Mouse (Mus musculus): ENCODE measurements at regions not wholly inside any gene's neighbourhood (a gene's known extent, or its start where the extent isn't known, plus 50 kb on each side); places are given as distances from the start of the nearest gene placed in this dataset.

- no peak for DNase-seq (ENCODE audit: low spot score)
Observed at GRCm38 (mm10) chr11:82588744-82589143, 175.4 kb downstream of the Cct6b start.

GRCm38 (mm10) chr11:82579841-82580415, 184.2 kb downstream of the Cct6b start:
- DNase-seq (ENCODE audit: low spot score), result no peak

GRCm38 (mm10) chr11:82576019-82576418, 187.3 kb downstream of the Tmem132e start:
- no peak for DNase-seq (ENCODE audit: low spot score)

GRCm38 (mm10) chr11:82573126-82573525, 184.4 kb downstream of the Tmem132e start:
- no peak for DNase-seq (ENCODE audit: low spot score)

- no peak for DNase-seq (ENCODE audit: low spot score)
Observed at GRCm38 (mm10) chr11:82571525-82571924, 182.8 kb downstream of the Tmem132e start.

GRCm38 (mm10) chr11:82569819-82570218, 181.1 kb downstream of the Tmem132e start:
- no peak for DNase-seq (ENCODE audit: low spot score)

GRCm38 (mm10) chr11:82568219-82568676, 179.5 kb downstream of the Tmem132e start:
- no peak for DNase-seq (ENCODE audit: low spot score)

GRCm38 (mm10) chr11:82567014-82567685, 178.4 kb downstream of the Tmem132e start:
- DNase-seq (ENCODE audit: low spot score), result no peak

GRCm38 (mm10) chr11:82566092-82566491, 177.4 kb downstream of the Tmem132e start:
- no peak for DNase-seq (ENCODE audit: low spot score)

GRCm38 (mm10) chr11:82564181-82564580, 175.5 kb downstream of the Tmem132e start:
- no peak for DNase-seq (ENCODE audit: low spot score)

- no peak for DNase-seq (ENCODE audit: low spot score)
Observed at GRCm38 (mm10) chr11:82542028-82542427, 153.3 kb downstream of the Tmem132e start.

- no peak for DNase-seq (ENCODE audit: low spot score)
Observed at GRCm38 (mm10) chr11:82541376-82541775, 152.7 kb downstream of the Tmem132e start.

GRCm38 (mm10) chr11:82537931-82538330, 149.2 kb downstream of the Tmem132e start:
- DNase-seq (ENCODE audit: low spot score), result no peak

GRCm38 (mm10) chr11:82523200-82523802, 134.6 kb downstream of the Tmem132e start:
- DNase-seq (ENCODE audit: low spot score), result no peak

GRCm38 (mm10) chr11:82521383-82521782, 132.7 kb downstream of the Tmem132e start:
- DNase-seq (ENCODE audit: low spot score), result no peak

- DNase-seq (ENCODE audit: low spot score), result no peak
Observed at GRCm38 (mm10) chr11:82518691-82519090, 130.0 kb downstream of the Tmem132e start.

GRCm38 (mm10) chr11:82514526-82515144, 125.9 kb downstream of the Tmem132e start:
- DNase-seq (ENCODE audit: low spot score), result no peak

- DNase-seq (ENCODE audit: low spot score), result no peak
Observed at GRCm38 (mm10) chr11:82508564-82508963, 119.9 kb downstream of the Tmem132e start.
